Mouse (Mus musculus) lung, adult 2 months (tissue): Measurements from ENCODE around the gene Ak5. TPM values are rescaled to one million over a fixed set of nuclear protein-coding genes. Genes with fewer than 3 reads are reported as not detected.

Experiments
- DNase-seq: peaks from one replicate; pipeline ENCODE4 v3.0.0; 2022
- H3K4me1 ChIP-seq: fragments of 200-500 bp; 2 replicates; pipeline ENCODE4 v1.6.1; 2011; ENCODE audit warnings: low read length; ENCODE audit not compliant: control insufficient read depth, insufficient read depth
- H3K4me3 ChIP-seq: fragments of 200-500 bp; replicated peaks from 2 replicates; pipeline ENCODE3; 2011; ENCODE audit warnings: low read depth, mild to moderate bottlenecking, control low read depth, low read length; ENCODE audit errors: extremely low read depth
- CTCF ChIP-seq: fragments of 200-500 bp; IDR thresholded peaks from 2 replicates; pipeline ENCODE4 v1.5.1; 2011; ENCODE audit warnings: mild to moderate bottlenecking, low read length, control low read depth; ENCODE audit not compliant: insufficient read depth
- POLR2A ChIP-seq: fragments of 200-500 bp; IDR thresholded peaks from 2 replicates; pipeline ENCODE4 v1.6.1; 2011; ENCODE audit warnings: low read depth, mild to moderate bottlenecking, control low read depth, low read length, borderline replicate concordance; ENCODE audit errors: extremely low read depth
- WGBS: fragments of 180-500 bp; shearing (Covaris S2); methylation state at CpG from one replicate; pipeline ENCODE4 v1.1.7; 2018; 5-methylcytosine and 5-hydroxymethylcytosine counted together
- polyA plus RNA-seq: library from polyadenylated mRNA; depleted of rRNA; stranded (reverse); fragments of >200 nt; gene quantifications from 2 replicates; pipeline ENCODE4 v1.2.3, GENCODE M21; 2012

Gene Ak5
- polyA plus RNA-seq, 1 experiment: 0.17 TPM

- H3K4me1 ChIP-seq: no peaks in the 10 kb centered on the region
- WGBS: 76% methylated on average over 2 of the region's 2 CpGs
- no peak for DNase-seq
- no peak overlapping the region for H3K4me3 ChIP-seq
- TF ChIP-seq POLR2A: no peak
Observed at GRCm38 (mm10) chr3:152498968-152499696, 169.0 kb downstream of the Ak5 start.

GRCm38 (mm10) chr3:152497842-152498241, 170.3 kb downstream of the Ak5 start:
- H3K4me3 ChIP-seq: no peak overlapping the region
- H3K4me1 ChIP-seq: no peaks in the 10 kb centered on the region
- DNase-seq: no peak
- 76% methylated on average over 2 of the region's 2 CpGs for WGBS
- TF ChIP-seq POLR2A (no peak), CTCF (no peak)

- WGBS: 58% methylated on average over 7 of the region's 7 CpGs
- Histone ChIP-seq H3K4me3 (no peak overlapping the region), H3K4me1 (no peaks in the 10 kb centered on the region)
- no peak for DNase-seq
- TF ChIP-seq CTCF: no peak
- no peak for TF ChIP-seq POLR2A
Observed at GRCm38 (mm10) chr3:152497084-152497483, 171.1 kb downstream of the Ak5 start.

GRCm38 (mm10) chr3:152495415-152495898, 172.7 kb downstream of the Ak5 start:
- TF ChIP-seq POLR2A (no peak), CTCF (no peak)
- H3K4me3 ChIP-seq: no peak overlapping the region
- DNase-seq: no peak
- 84% methylated on average over 8 of the region's 8 CpGs for WGBS
- no peaks in the 10 kb centered on the region for H3K4me1 ChIP-seq

DNA sequence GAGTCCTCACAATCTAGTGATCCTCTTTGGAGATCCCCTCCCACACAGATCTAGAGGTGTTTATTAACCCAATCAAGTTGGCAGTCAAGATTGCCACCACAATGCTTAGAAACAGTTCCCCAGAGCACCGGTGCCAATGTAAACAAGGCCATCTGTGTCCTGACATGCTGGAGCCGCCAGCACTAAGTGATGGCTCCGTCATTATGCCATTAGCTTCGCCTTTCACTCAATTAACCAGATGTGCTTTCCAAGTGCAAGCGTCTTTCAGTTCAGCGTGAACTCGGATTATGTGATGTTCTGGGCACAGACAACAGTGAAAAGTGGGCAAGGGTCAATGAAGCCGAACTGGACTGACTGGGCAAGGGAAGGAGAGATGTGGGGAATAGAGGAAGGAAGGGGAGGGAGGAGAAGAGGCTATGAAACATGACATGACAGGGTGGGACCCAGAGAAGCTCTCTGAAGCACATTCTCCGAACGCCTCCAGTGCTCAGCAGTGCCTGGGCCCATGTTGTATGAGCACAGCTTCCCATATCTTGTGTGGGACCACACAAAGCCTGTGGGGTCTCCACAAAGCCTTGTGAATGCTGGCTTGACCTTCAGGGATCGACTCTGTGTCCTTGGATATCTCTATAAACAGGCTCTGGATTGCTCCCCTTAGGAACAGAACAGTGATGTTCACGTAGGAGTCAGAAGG, 173.3 kb downstream of the Ak5 start:
- Histone ChIP-seq H3K4me1 (no peaks in the 10 kb centered on the region), H3K4me3 (no peak overlapping the region)
- TF ChIP-seq POLR2A (no peak), CTCF (no peak)
- no peak for DNase-seq
- WGBS: 53% methylated on average over 12 of the region's 12 CpGs

- 46% methylated on average over 2 of the region's 2 CpGs for WGBS
- TF ChIP-seq CTCF: no peak
- no peak for TF ChIP-seq POLR2A
- DNase-seq: no peak
- Histone ChIP-seq H3K4me3 (no peak overlapping the region), H3K4me1 (no peaks in the 10 kb centered on the region)
Observed at GRCm38 (mm10) chr3:152493813-152494212, 174.3 kb downstream of the Ak5 start.

DNA sequence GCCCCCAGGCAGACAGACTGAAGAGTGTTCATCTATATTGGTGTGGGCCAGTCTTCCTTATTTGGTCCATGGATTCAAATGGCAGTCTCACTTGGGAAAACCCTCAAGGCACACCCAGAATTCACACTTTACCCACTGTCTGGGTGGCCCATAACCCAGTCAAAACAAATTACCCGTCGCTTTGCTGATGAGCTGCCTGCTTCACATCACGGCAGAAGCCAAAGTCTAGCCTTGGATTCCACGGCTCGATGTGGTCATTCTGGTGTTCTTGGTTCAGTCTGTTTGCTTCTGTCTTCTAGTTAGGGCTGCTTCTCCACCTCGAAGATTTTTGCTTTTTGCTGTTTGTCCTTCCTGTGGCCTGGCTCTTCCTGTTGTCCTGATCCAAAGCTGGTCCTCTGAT, 175.9 kb downstream of the Ak5 start:
- Histone ChIP-seq H3K4me3 (no peak overlapping the region), H3K4me1 (no peaks in the 10 kb centered on the region)
- no peak for DNase-seq
- TF ChIP-seq POLR2A (no peak), CTCF (no peak)
- WGBS: 60% methylated on average over 6 of the region's 6 CpGs

DNA sequence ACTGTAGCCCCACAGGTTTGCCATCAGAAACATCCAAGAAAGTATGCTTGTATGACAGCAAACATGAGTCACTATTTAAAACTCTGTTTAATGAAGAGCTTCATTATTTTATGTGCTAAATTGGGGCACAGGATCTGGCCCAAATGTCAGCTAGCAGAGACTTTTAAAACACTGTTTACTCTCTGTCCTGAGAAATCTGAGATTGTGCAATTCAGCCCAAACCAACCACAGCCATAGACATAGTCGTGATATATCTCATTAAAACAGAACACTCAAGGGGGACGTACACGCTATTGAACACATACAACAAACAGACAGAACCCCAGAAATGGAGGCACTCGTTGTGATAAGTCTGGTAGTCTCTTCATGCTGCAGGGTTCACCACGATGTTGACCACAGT, 177.7 kb downstream of the Ak5 start:
- no peak overlapping the region for H3K4me3 ChIP-seq
- H3K4me1 ChIP-seq: no peaks in the 10 kb centered on the region
- TF ChIP-seq CTCF: no peak
- TF ChIP-seq POLR2A: no peak
- no peak for DNase-seq
- WGBS: 76% methylated on average over 5 of the region's 5 CpGs

GRCm38 (mm10) chr3:152488964-152489363, 179.2 kb downstream of the Ak5 start:
- Histone ChIP-seq H3K4me1 (no peaks in the 10 kb centered on the region), H3K4me3 (no peak overlapping the region)
- TF ChIP-seq POLR2A: no peak
- no peak for TF ChIP-seq CTCF
- WGBS: 84% methylated on average over 4 of the region's 4 CpGs
- no peak for DNase-seq

GRCm38 (mm10) chr3:152484206-152484605, 184.0 kb downstream of the Ak5 start:
- 41% methylated on average over 6 of the region's 6 CpGs for WGBS
- DNase-seq: no peak
- Histone ChIP-seq H3K4me3 (no peak overlapping the region), H3K4me1 (no peaks in the 10 kb centered on the region)
- no peak for TF ChIP-seq POLR2A
- no peak for TF ChIP-seq CTCF
